Mouse (Mus musculus): ENCODE measurements at regions not wholly inside any gene's neighbourhood (a gene's known extent, or its start where the extent isn't known, plus 50 kb on each side); places are given as distances from the start of the nearest gene placed in this dataset.
"Not testable (repeated sequence)": the region's sequence is repeated elsewhere in the genome, so short reads cannot be mapped to it uniquely, and the experiment has no call there.

- no peak overlapping the region for H3K9ac ChIP-seq (replicated peaks; ENCODE audit: low read length, poor library complexity, severe bottlenecking)
- H3K27ac ChIP-seq (ENCODE audit: low read depth, low read length): no peak overlapping the region
- no peaks in the 10 kb centered on the region for H3K4me1 ChIP-seq (ENCODE audit: insufficient read depth, low read length)
- no peak for ATAC-seq (ENCODE audit: low FRiP score)
- no peak overlapping the region for H3K4me3 ChIP-seq (ENCODE audit: low read depth, low read length)
- H3K36me3 ChIP-seq (ENCODE audit: insufficient read depth, low read length): no peaks in the 10 kb centered on the region
- H3K9me3 ChIP-seq (ENCODE audit: low read length): no peaks in the 10 kb centered on the region
- TF ChIP-seq CTCF (IDR thresholded peaks at IDR 0.05): no peak
- DNase-seq (ENCODE audit: low spot score): no peak
- H3K27me3 ChIP-seq (ENCODE audit: insufficient read depth, low read length): no peaks in the 10 kb centered on the region
- WGBS: 89% methylated on average over 3 of the region's 3 CpGs
- H3K4me2 ChIP-seq (ENCODE audit: low read depth, low read length, poor library complexity, severe bottlenecking): no peak overlapping the region
Observed at GRCm38 (mm10) chr2:11083536-11083935, 88.4 kb upstream of the Prkcq start.

GRCm38 (mm10) chr2:11086996-11087395, 84.9 kb upstream of the Prkcq start:
- no peak overlapping the region for H3K27ac ChIP-seq (ENCODE audit: low read depth, low read length)
- 29% methylated on average over 1 of the region's 1 CpGs for WGBS
- H3K27me3 ChIP-seq (ENCODE audit: insufficient read depth, low read length): no peaks in the 10 kb centered on the region
- TF ChIP-seq CTCF (IDR thresholded peaks at IDR 0.05): peak; percentile 73
- H3K4me3 ChIP-seq (ENCODE audit: low read depth, low read length): no peak overlapping the region
- H3K9me3 ChIP-seq (ENCODE audit: low read length): no peaks in the 10 kb centered on the region
- DNase-seq (ENCODE audit: low spot score) (peak; percentile 44), ATAC-seq (ENCODE audit: low FRiP score) (no peak)
- H3K9ac ChIP-seq (replicated peaks; ENCODE audit: low read length, poor library complexity, severe bottlenecking): no peak overlapping the region
- H3K4me2 ChIP-seq (ENCODE audit: low read depth, low read length, poor library complexity, severe bottlenecking): no peak overlapping the region
- no peaks in the 10 kb centered on the region for H3K4me1 ChIP-seq (ENCODE audit: insufficient read depth, low read length)
- H3K36me3 ChIP-seq (ENCODE audit: insufficient read depth, low read length): no peaks in the 10 kb centered on the region

GRCm38 (mm10) chr2:11099834-11100622, 71.9 kb upstream of the Prkcq start:
- Histone ChIP-seq H3K4me3 (ENCODE audit: low read depth, low read length) (peak overlapping the region; percentile 29), H3K4me2 (ENCODE audit: low read depth, low read length, poor library complexity, severe bottlenecking) (peak overlapping the region; percentile 44)
- H3K9ac ChIP-seq (replicated peaks; ENCODE audit: low read length, poor library complexity, severe bottlenecking); H3K9me3 ChIP-seq (ENCODE audit: low read length); H3K4me1 ChIP-seq (ENCODE audit: insufficient read depth, low read length); H3K27me3 ChIP-seq (ENCODE audit: insufficient read depth, low read length); H3K27ac ChIP-seq (ENCODE audit: low read depth, low read length); H3K36me3 ChIP-seq (ENCODE audit: insufficient read depth, low read length): not testable (repeated sequence)
- WGBS: 42% methylated on average over 30 of the region's 34 CpGs
- DNase-seq (ENCODE audit: low spot score): peak; percentile 18
- peak; percentile 52 for ATAC-seq (ENCODE audit: low FRiP score)

GRCm38 (mm10) chr2:11113191-11113590, 58.7 kb upstream of the Prkcq start:
- no peaks in the 10 kb centered on the region for H3K27me3 ChIP-seq (ENCODE audit: insufficient read depth, low read length)
- WGBS: 46% methylated on average over 8 of the region's 8 CpGs
- no peaks in the 10 kb centered on the region for H3K36me3 ChIP-seq (ENCODE audit: insufficient read depth, low read length)
- no peak overlapping the region for H3K9ac ChIP-seq (replicated peaks; ENCODE audit: low read length, poor library complexity, severe bottlenecking)
- H3K4me1 ChIP-seq (ENCODE audit: insufficient read depth, low read length): no peaks in the 10 kb centered on the region
- no peak overlapping the region for H3K4me3 ChIP-seq (ENCODE audit: low read depth, low read length)
- TF ChIP-seq CTCF (IDR thresholded peaks at IDR 0.05): peak; percentile 73
- no peak for ATAC-seq (ENCODE audit: low FRiP score)
- H3K27ac ChIP-seq (ENCODE audit: low read depth, low read length): no peak overlapping the region
- H3K9me3 ChIP-seq (ENCODE audit: low read length): no peaks in the 10 kb centered on the region
- H3K4me2 ChIP-seq (ENCODE audit: low read depth, low read length, poor library complexity, severe bottlenecking): no peak overlapping the region
- peak; percentile 67 for DNase-seq (ENCODE audit: low spot score)

- H3K4me3 ChIP-seq (ENCODE audit: low read depth, low read length): no peak overlapping the region
- H3K9me3 ChIP-seq (ENCODE audit: low read length): no peaks in the 10 kb centered on the region
- H3K36me3 ChIP-seq (ENCODE audit: insufficient read depth, low read length): no peaks in the 10 kb centered on the region
- no peaks in the 10 kb centered on the region for H3K27me3 ChIP-seq (ENCODE audit: insufficient read depth, low read length)
- no peak for DNase-seq (ENCODE audit: low spot score)
- no peak overlapping the region for H3K9ac ChIP-seq (replicated peaks; ENCODE audit: low read length, poor library complexity, severe bottlenecking)
- no peaks in the 10 kb centered on the region for H3K4me1 ChIP-seq (ENCODE audit: insufficient read depth, low read length)
- ATAC-seq (ENCODE audit: low FRiP score): no peak
- WGBS: 94% methylated on average over 1 of the region's 1 CpGs
- no peak overlapping the region for H3K27ac ChIP-seq (ENCODE audit: low read depth, low read length)
- no peak for TF ChIP-seq CTCF (IDR thresholded peaks at IDR 0.05)
- no peak overlapping the region for H3K4me2 ChIP-seq (ENCODE audit: low read depth, low read length, poor library complexity, severe bottlenecking)
Observed at GRCm38 (mm10) chr2:11118625-11119024, 53.3 kb upstream of the Prkcq start.

GRCm38 (mm10) chr2:11119301-11119700, 52.6 kb upstream of the Prkcq start:
- Histone ChIP-seq H3K9ac (replicated peaks; ENCODE audit: low read length, poor library complexity, severe bottlenecking) (no peak overlapping the region), H3K27ac (ENCODE audit: low read depth, low read length) (no peak overlapping the region), H3K4me1 (ENCODE audit: insufficient read depth, low read length) (no peaks in the 10 kb centered on the region), H3K4me2 (ENCODE audit: low read depth, low read length, poor library complexity, severe bottlenecking) (no peak overlapping the region), H3K27me3 (ENCODE audit: insufficient read depth, low read length) (no peaks in the 10 kb centered on the region), H3K9me3 (ENCODE audit: low read length) (no peaks in the 10 kb centered on the region), H3K36me3 (ENCODE audit: insufficient read depth, low read length) (no peaks in the 10 kb centered on the region), H3K4me3 (ENCODE audit: low read depth, low read length) (no peak overlapping the region)
- WGBS: 67% methylated on average over 9 of the region's 9 CpGs
- no peak for TF ChIP-seq CTCF (IDR thresholded peaks at IDR 0.05)
- no peak for ATAC-seq (ENCODE audit: low FRiP score)
- no peak for DNase-seq (ENCODE audit: low spot score)

Measured in midbrain, postnatal 0 days (tissue).